Mouse (Mus musculus) heart, postnatal 25 days (tissue): ENCODE data around the gene Cop1. TPM values are rescaled to one million over a fixed set of nuclear protein-coding genes. Genes with fewer than 3 reads are reported as not detected.

Experiments used
- DNase-seq: peaks from one replicate; pipeline ENCODE4 v3.0.0; 2022; ENCODE audit warnings: low spot score
- intact Hi-C: fragments of 180-260 bp; cut with DNase I; formaldehyde crosslinking; loops from one replicate; pipeline ENCODE4 v1.15.1; 2025
- microRNA-seq: library from miRNA; unstranded; fragments of <30 nt; microRNA quantifications from one replicate; pipeline ENCODE4 v1.2.0, GENCODE M21; 2022
- total RNA-seq, 2 experiments: library from RNA; stranded (reverse); gene quantifications; 2 replicates each; pipeline ENCODE4 v1.2.3; 2021

Gene Cop1
- total RNA-seq, 2 experiments from 2014 or later: 138 to 148 TPM

GRCm38 (mm10) chr1:159396515-159396914, 164.4 kb downstream of the Cop1 start:
- intact Hi-C loops: loop anchor here (2.0 to 10.0 kb wide), 4 partner anchors 126 to 788 kb away; partner anchors contain the start of gene Tnr
- DNase-seq: no peak

Small RNA genes lying within 50 kb of the gene (microRNA-seq; reads per million reads assigned to microRNA genes)
- gene Mir1843b: 116 reads per million, percentile 58 among the genes with 10 or more reads in this experiment
